Mouse (Mus musculus): ENCODE results near the gene Snx10. TPM values are rescaled to one million over a fixed set of nuclear protein-coding genes. Genes with fewer than 3 reads are reported as not detected.
A peak's percentile ranks its signal among the peaks of the same experiment; 100 is the strongest.

Snx10 gene
- polyA plus RNA-seq, 1 experiment = 0.33 TPM

- WGBS = 90% methylated on average over 1 of the region's 1 CpGs
- Histone ChIP-seq H3K27ac (ENCODE audit: insufficient read depth, low read depth, low read length) (no peak overlapping the region), H3K4me1 (ENCODE audit: control insufficient read depth, insufficient read depth, insufficient read length, low read length) (no peaks in the 10 kb centered on the region), H3K4me3 (ENCODE audit: low read depth, low read length) (no peak overlapping the region), H3K36me3 (ENCODE audit: control insufficient read depth, insufficient read depth, low read length) (no peaks in the 10 kb centered on the region), H3K27me3 (ENCODE audit: control insufficient read depth, insufficient read depth, low read length) (no peaks in the 10 kb centered on the region)
- TF ChIP-seq POLR2A (IDR thresholded peaks at IDR 0.05; ENCODE audit: low read depth, low read length) (no peak), CTCF (IDR thresholded peaks at IDR 0.05; ENCODE audit: extremely low read depth, insufficient read length, insufficient replicate concordance, low read depth, low read length) (no peak)
These were observed 12.8 kb upstream of the Snx10 start for GRCm38 (mm10) chr6:51510946-51511345.

GRCm38 (mm10) chr6:51513745-51514144, 10.0 kb upstream of the Snx10 start:
- TF ChIP-seq CTCF (IDR thresholded peaks at IDR 0.05; ENCODE audit: extremely low read depth, insufficient read length, insufficient replicate concordance, low read depth, low read length) = no peak
- TF ChIP-seq POLR2A (IDR thresholded peaks at IDR 0.05; ENCODE audit: low read depth, low read length) = no peak
- no peaks in the 10 kb centered on the region for H3K27me3 ChIP-seq (ENCODE audit: control insufficient read depth, insufficient read depth, low read length)
- H3K27ac ChIP-seq (ENCODE audit: insufficient read depth, low read depth, low read length) = no peak overlapping the region
- 29% methylated on average over 3 of the region's 3 CpGs for WGBS
- no peaks in the 10 kb centered on the region for H3K36me3 ChIP-seq (ENCODE audit: control insufficient read depth, insufficient read depth, low read length)
- no peaks in the 10 kb centered on the region for H3K4me1 ChIP-seq (ENCODE audit: control insufficient read depth, insufficient read depth, insufficient read length, low read length)
- no peak overlapping the region for H3K4me3 ChIP-seq (ENCODE audit: low read depth, low read length)

- Histone ChIP-seq H3K27ac (ENCODE audit: insufficient read depth, low read depth, low read length) (no peak overlapping the region), H3K4me1 (ENCODE audit: control insufficient read depth, insufficient read depth, insufficient read length, low read length) (no peaks in the 10 kb centered on the region), H3K4me3 (ENCODE audit: low read depth, low read length) (no peak overlapping the region), H3K27me3 (ENCODE audit: control insufficient read depth, insufficient read depth, low read length) (no peaks in the 10 kb centered on the region), H3K36me3 (ENCODE audit: control insufficient read depth, insufficient read depth, low read length) (no peaks in the 10 kb centered on the region)
- TF ChIP-seq CTCF (IDR thresholded peaks at IDR 0.05; ENCODE audit: extremely low read depth, insufficient read length, insufficient replicate concordance, low read depth, low read length) (no peak), POLR2A (IDR thresholded peaks at IDR 0.05; ENCODE audit: low read depth, low read length) (no peak)
- WGBS = 95% methylated on average over 7 of the region's 7 CpGs
These were observed 8.8 kb upstream of the Snx10 start for GRCm38 (mm10) chr6:51514860-51515259.

GRCm38 (mm10) chr6:51523310-51523709, 391 bp upstream of the Snx10 start:
- TF ChIP-seq CTCF (IDR thresholded peaks at IDR 0.05; ENCODE audit: extremely low read depth, insufficient read length, insufficient replicate concordance, low read depth, low read length) (no peak), POLR2A (IDR thresholded peaks at IDR 0.05; ENCODE audit: low read depth, low read length) (no peak)
- Histone ChIP-seq H3K27ac (ENCODE audit: insufficient read depth, low read depth, low read length) (no peak overlapping the region), H3K27me3 (ENCODE audit: control insufficient read depth, insufficient read depth, low read length) (peaks cover 8% of the 10 kb centered on the region), H3K4me1 (ENCODE audit: control insufficient read depth, insufficient read depth, insufficient read length, low read length) (peaks cover 2% of the 10 kb centered on the region; the same call in 1 of the 2 replicates), H3K4me3 (ENCODE audit: low read depth, low read length) (no peak overlapping the region), H3K36me3 (ENCODE audit: control insufficient read depth, insufficient read depth, low read length) (no peaks in the 10 kb centered on the region)
- 18% methylated on average over 5 of the region's 5 CpGs for WGBS

GRCm38 (mm10) chr6:51524321-51524931, 725 bp downstream of the Snx10 start:
- no peak overlapping the region for H3K27ac ChIP-seq (ENCODE audit: insufficient read depth, low read depth, low read length)
- no peaks in the 10 kb centered on the region for H3K36me3 ChIP-seq (ENCODE audit: control insufficient read depth, insufficient read depth, low read length)
- TF ChIP-seq POLR2A (IDR thresholded peaks at IDR 0.05; ENCODE audit: low read depth, low read length) = no peak
- TF ChIP-seq CTCF (IDR thresholded peaks at IDR 0.05; ENCODE audit: extremely low read depth, insufficient read length, insufficient replicate concordance, low read depth, low read length) = no peak
- H3K27me3 ChIP-seq (ENCODE audit: control insufficient read depth, insufficient read depth, low read length) = peaks cover 8% of the 10 kb centered on the region
- 6% methylated on average over 21 of the region's 21 CpGs for WGBS
- peak overlapping the region; percentile 84 for H3K4me3 ChIP-seq (ENCODE audit: low read depth, low read length)
- H3K4me1 ChIP-seq (ENCODE audit: control insufficient read depth, insufficient read depth, insufficient read length, low read length) = peaks cover 2% of the 10 kb centered on the region; the same call in 1 of the 2 replicates

GRCm38 (mm10) chr6:51525001-51525400, 1.3 kb downstream of the Snx10 start:
- Histone ChIP-seq H3K36me3 (ENCODE audit: control insufficient read depth, insufficient read depth, low read length) (no peaks in the 10 kb centered on the region), H3K27ac (ENCODE audit: insufficient read depth, low read depth, low read length) (no peak overlapping the region), H3K4me1 (ENCODE audit: control insufficient read depth, insufficient read depth, insufficient read length, low read length) (peaks cover 2% of the 10 kb centered on the region; the same call in 1 of the 2 replicates), H3K4me3 (ENCODE audit: low read depth, low read length) (no peak overlapping the region), H3K27me3 (ENCODE audit: control insufficient read depth, insufficient read depth, low read length) (peaks cover 8% of the 10 kb centered on the region)
- TF ChIP-seq CTCF (IDR thresholded peaks at IDR 0.05; ENCODE audit: extremely low read depth, insufficient read length, insufficient replicate concordance, low read depth, low read length) (no peak), POLR2A (IDR thresholded peaks at IDR 0.05; ENCODE audit: low read depth, low read length) (no peak)
- 34% methylated on average over 5 of the region's 5 CpGs for WGBS

GRCm38 (mm10) chr6:51529457-51529856, 5.8 kb downstream of the Snx10 start:
- peaks cover 7% of the 10 kb centered on the region; the same call in 1 of the 2 replicates for H3K4me1 ChIP-seq (ENCODE audit: control insufficient read depth, insufficient read depth, insufficient read length, low read length)
- no peak for TF ChIP-seq POLR2A (IDR thresholded peaks at IDR 0.05; ENCODE audit: low read depth, low read length)
- no peak for TF ChIP-seq CTCF (IDR thresholded peaks at IDR 0.05; ENCODE audit: extremely low read depth, insufficient read length, insufficient replicate concordance, low read depth, low read length)
- H3K4me3 ChIP-seq (ENCODE audit: low read depth, low read length) = no peak overlapping the region
- H3K27ac ChIP-seq (ENCODE audit: insufficient read depth, low read depth, low read length) = no peak overlapping the region
- WGBS = 92% methylated on average over 7 of the region's 7 CpGs
- H3K27me3 ChIP-seq (ENCODE audit: control insufficient read depth, insufficient read depth, low read length) = no peaks in the 10 kb centered on the region
- no peaks in the 10 kb centered on the region for H3K36me3 ChIP-seq (ENCODE audit: control insufficient read depth, insufficient read depth, low read length)
